Mouse (Mus musculus) R1 (cell line): ENCODE measurements at regions not wholly inside any gene's neighbourhood (a gene's known extent, or its start where the extent isn't known, plus 50 kb on each side); places are given as distances from the start of the nearest gene placed in this dataset.

Experiments used
- DNase-seq: peaks from one replicate; pipeline ENCODE4 v3.0.0-alpha.2; 2018; ENCODE audit warnings: low read depth, low spot score

- peak; percentile 59 for DNase-seq
Observed at GRCm38 (mm10) chr9:103813791-103814190, 52.2 kb upstream of the Tmem108 start.

GRCm38 (mm10) chr9:103818998-103819397 lies 57.4 kb upstream of the Tmem108 start:
- no peak for DNase-seq

DNA sequence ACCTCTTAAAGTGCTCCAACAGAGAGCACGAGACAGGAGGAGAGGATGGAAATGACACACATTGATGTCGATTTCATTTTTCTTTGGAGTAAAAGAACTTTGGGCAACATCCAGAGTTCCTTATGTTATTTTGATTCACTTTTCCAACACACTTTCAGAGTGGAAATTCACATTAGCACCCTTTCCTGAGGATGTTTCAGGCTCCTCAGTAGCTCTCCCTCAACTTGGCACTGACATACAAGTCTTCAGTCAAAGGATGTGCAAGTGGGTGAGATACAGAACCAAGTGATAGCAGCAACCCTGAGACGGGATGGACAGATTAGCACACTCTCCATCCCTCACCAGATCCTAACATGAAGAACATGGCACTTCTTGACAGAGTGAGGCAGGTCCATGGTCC lies 60.0 kb upstream of the Tmem108 start:
- no peak for DNase-seq

GRCm38 (mm10) chr9:103823491-103823890 lies 61.9 kb upstream of the Tmem108 start:
- no peak for DNase-seq

GRCm38 (mm10) chr9:103841199-103841598 lies 79.6 kb upstream of the Tmem108 start:
- no peak for DNase-seq

DNA sequence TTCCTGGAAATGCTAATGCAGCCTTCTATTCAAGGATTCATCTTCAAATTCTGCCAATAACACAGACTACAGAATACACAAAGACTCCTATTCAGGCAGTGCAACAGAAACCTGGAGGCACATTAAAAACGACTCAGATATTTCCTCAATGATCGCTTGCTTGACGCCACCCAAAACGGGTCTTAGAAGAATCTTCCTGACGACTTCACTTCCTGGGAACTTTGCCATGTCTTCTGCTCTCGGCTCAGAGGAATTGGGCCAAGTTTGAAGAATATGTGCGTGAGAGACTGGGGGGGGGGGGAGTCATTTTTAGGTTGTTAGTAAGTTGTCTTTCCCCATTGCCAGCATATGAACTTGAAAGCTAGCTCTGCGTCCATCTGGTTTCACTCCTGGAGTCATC lies 82.2 kb upstream of the Tmem108 start:
- no peak for DNase-seq

GRCm38 (mm10) chr9:103845916-103846457 lies 84.3 kb upstream of the Tmem108 start:
- DNase-seq = no peak

GRCm38 (mm10) chr9:103847931-103848330 lies 86.3 kb upstream of the Tmem108 start:
- no peak for DNase-seq

GRCm38 (mm10) chr9:103849079-103849478 lies 87.4 kb upstream of the Tmem108 start:
- no peak for DNase-seq

DNA sequence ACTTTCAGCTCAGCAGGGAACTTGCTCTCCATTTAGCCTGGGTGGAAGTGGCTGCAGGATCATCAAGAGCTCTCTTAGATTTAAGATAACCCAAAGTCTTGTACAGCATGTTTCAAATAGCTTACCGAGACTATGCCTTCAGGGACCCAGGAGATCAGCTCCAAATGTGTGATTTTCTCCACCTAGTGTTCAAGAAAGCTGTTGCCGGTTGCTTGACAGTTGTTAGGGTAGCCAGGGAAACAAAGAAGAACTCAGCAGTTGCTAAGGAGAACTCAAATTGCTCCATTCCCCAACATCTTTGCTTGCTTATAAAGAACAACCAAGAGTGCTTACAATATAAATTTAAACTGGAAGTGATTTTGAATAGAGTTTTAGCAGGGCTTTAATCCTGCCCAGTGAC lies 91.1 kb upstream of the Tmem108 start:
- DNase-seq = peak; percentile 55

- peak; percentile 65 for DNase-seq
Observed at GRCm38 (mm10) chr9:103860658-103861377, 99.2 kb upstream of the Tmem108 start.

GRCm38 (mm10) chr9:103862493-103862892 lies 100.9 kb upstream of the Tmem108 start:
- no peak for DNase-seq

DNA sequence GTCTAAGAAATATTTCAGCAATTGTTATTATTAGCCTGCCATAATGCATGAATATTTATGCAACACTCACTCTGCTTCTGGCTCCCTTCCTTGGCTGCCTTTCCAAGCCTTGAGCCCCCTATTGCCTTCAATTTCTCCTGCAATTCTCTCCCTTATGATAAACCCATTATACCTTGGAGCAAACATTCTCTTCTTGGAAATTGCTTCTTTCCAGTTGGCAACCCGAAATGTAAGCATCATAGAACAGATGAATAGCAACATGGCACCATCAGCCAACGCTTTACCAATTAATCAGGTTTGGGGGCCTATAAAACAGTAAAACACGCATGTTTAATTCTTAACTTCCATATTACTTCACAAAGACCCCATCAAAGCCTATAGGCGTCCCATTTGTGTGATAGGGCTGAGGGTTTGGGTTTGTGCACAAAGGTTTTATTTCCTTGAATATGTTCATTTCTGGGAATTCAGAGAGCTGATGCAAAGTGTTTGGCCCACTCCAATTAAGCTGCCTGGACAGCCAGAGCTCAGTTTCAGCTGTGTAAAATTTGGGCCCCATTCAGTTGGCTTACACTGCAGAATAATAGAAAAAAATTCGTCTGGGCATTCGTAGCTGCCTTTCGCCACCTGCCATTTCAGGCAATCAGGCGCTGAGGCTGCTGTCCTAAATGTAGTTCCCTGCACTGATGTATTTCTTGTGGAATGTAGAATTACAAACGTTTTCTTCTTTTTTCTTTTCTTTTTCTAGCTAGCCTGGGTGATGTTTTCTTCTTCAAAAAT lies 106.0 kb upstream of the Tmem108 start:
- no peak for DNase-seq

- DNase-seq = no peak
Observed at GRCm38 (mm10) chr9:103869276-103869675, 107.6 kb upstream of the Tmem108 start.

GRCm38 (mm10) chr9:103872119-103872518 lies 110.5 kb upstream of the Tmem108 start:
- no peak for DNase-seq

- DNase-seq = no peak
Observed at GRCm38 (mm10) chr9:103873876-103874275, 112.2 kb upstream of the Tmem108 start.

DNA sequence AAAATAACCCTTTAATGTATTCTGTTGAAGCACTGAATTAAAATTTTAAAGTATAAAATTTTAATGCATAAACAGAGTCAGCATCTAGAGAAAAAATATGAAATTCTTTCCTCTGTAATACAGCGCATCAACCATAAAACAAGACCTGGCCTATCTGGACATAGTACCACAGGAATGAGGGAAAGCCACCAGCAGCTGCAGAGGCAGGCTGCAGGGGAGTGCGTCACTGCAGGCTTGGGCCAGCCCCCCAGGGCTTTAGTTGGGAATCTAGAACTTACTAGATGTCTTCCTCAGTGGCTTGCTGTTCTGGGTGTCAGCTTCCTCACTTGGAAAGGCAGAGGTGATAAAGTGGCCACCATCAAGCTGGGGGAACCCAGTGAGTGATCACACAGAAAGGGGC lies 116.2 kb upstream of the Tmem108 start:
- no peak for DNase-seq

GRCm38 (mm10) chr9:103892827-103893226 lies 109.5 kb upstream of the Nphp3 start:
- DNase-seq = no peak

DNA sequence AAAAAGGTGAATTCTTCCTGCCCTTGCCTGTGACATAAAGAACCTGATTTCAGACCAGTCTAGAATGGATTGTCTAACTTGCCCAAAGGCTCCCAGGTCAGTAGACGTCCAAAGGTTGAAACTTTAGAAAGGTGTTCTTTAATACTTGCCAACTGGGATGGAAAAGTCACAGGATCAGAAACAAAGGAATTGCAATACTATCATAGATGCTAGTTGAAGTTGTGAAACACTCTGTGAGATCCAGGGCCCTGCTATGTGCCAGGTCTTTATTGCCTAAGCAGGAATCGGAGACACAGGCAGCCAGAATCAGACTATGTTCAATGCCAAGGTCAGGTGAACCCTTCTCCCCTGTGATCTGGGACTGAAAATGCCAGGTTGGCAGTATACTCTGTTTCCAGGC lies 108.0 kb upstream of the Nphp3 start:
- no peak for DNase-seq

- no peak for DNase-seq
Observed at GRCm38 (mm10) chr9:103899311-103899710, 103.0 kb upstream of the Nphp3 start.

DNA sequence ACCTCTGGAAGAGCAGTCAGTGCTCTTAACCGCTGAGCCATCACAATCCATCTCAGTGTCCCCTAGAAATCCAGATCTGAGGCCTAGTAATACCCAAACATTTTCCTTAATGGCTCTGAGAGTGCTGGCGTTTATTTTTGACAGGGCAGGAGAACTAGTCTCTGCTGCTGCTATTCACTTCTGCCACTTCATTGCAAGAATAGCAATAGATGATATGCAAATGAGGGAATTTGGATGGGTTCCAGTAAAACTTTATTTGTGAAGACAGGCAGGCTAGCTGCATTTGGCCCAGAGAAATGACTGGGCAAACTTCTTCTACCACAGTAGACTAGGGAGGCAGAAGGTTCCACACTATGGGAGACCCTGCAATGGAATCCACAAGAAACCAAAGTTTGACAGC lies 91.0 kb upstream of the Nphp3 start:
- DNase-seq = no peak

DNA sequence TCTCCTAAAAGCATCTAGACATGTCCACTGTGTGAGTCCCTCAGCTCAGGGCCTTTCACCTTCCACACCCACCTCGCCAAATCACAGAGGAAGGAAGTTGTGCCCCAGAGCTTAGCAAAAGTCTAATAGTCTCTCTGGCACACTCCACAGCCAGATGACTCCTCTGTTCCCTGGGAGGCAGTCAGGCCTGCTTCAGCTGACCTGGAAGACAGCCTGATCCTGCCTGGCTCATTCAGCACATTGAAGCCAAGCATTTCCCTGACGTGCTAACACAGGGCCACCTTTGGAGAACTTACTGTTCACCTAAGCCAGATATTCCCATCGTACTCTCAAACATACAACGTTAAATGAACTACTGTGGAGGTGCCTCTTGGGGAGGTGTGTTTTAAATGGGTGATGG lies 87.2 kb upstream of the Nphp3 start:
- no peak for DNase-seq

DNA sequence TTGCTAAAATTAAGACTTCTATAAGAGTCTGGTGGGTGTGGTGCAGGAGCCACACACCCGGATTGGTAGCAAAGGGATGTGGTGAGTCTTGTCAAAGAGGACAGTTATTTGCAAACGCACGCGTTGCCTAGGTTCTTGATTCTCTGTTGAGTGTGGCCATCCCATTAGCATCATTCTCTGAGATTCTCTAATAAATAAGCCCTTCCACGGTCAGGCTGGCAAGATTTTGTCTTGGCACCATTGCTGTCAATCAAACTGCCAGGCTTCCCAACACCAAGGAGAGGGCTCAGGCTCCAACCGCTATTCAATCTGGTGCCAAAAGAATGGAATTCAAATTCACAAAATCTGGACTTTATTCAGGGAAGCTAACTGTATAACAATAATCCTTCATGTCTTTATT lies 84.6 kb upstream of the Nphp3 start:
- DNase-seq = no peak
